Mouse (Mus musculus): ENCODE data around the gene Bank1. TPM values are rescaled to one million over a fixed set of nuclear protein-coding genes. Genes with fewer than 3 reads are reported as not detected.

Bank1 gene
- polyA plus RNA-seq, 1 experiment, result not detected

DNA sequence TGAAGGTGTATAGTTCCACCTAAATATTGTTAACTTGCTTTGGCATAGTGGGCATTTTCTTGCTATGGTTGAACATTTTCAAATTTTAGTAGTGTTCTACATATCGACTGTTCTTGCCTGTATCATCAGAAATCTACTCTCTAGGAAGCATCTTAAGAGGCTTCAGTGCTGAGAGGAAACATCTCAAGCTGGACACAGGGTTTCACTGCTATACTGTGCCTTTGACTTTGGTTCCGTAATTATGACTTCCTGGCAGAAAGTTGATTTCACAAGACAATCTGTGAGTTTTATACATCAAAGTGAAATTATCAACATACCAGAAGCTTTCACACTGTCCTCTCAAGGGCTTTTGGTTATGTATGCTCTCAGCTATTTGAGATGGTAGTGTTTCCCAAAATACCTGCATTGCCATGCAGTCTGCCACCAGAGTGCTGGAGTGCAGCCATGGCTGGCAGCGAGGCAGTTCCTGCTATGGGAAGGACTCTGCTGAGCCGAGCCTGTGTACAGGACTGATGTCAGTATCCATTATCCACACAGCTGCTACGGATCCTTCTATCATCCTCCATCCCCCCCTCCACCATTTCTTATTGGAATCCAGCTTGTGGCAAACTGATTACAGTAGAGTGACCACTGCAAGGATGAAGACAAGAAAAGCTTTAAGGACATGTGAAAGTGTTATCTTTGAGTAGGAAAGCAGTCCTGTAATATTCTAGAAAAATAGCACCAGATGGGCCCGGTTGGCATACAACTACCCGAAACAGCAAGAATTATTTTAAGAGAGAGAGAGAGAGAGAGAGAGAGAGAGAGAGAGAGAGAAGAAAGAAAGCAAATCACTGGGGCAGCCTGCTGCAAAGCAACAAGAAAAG lies 160.5 kb downstream of the Bank1 start:
- no peak for TF ChIP-seq GATA1 (IDR thresholded peaks at IDR 0.05; ENCODE audit: low read length)

DNA sequence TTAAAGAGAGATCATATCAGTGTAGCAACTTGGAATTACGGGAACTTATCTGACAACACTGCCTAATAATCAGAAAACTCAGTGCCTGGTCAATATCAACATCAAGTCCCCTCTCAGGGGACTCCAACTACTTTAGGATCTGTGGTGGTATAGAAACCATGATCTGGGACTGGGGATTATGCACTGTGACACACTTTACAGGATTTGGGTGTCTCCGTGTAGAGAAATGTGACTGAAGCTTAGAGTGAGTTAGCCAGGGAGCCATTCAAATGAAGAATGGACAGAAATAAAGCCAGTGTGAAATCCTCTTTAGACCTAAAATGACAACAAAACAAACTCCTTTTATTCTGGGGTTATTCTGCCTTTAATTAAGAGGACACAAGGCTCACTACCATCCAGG lies 167.8 kb downstream of the Bank1 start:
- no peak for TF ChIP-seq GATA1 (IDR thresholded peaks at IDR 0.05; ENCODE audit: low read length)

- TF ChIP-seq GATA1 (IDR thresholded peaks at IDR 0.05; ENCODE audit: low read length), result no peak
Measured at GRCm38 (mm10) chr3:136155555-136155954, 170.3 kb downstream of the Bank1 start.

DNA sequence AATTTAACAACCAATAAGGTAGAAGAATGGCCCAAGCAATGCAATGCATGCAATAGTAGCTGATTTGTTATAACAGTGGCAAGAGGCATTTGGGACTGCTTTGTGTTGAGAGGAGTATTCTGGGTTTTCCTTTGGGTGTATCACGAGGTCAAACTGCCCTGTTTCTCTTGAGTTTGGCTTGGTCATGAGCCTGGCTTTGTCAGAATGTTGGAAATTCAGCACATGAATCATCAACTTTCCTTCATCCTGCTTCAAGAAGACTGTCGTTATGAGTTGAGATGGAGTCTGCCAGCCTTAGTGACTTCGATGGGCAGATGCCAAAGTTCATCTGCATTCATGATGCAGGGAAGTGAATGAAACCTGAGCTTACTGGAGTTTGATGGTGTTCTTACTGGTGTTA lies 175.0 kb downstream of the Bank1 start:
- no peak for TF ChIP-seq GATA1 (IDR thresholded peaks at IDR 0.05; ENCODE audit: low read length)

DNA sequence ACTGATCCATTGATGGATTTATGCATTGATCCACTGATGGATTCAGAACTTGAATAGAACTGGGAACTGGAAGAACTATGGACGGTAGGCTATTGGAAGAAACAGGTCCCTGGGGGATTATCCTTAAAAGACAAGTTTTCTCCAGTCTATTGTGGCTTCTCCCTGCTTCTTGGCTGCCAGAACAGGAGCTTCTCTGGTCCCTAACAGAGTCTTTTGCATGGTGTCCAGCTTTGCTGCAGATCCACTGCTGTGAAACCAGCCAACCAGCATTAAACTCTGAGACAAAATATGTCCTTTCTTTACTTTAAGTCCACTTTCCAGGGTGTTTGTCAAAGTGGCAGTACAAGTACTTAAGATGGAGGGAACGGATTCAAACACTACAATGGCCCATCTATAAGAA lies 178.7 kb downstream of the Bank1 start:
- TF ChIP-seq GATA1 (IDR thresholded peaks at IDR 0.05; ENCODE audit: low read length), result no peak

GRCm38 (mm10) chr3:136132013-136132412 lies 193.9 kb downstream of the Bank1 start:
- TF ChIP-seq GATA1 (IDR thresholded peaks at IDR 0.05; ENCODE audit: low read length), result no peak

DNA sequence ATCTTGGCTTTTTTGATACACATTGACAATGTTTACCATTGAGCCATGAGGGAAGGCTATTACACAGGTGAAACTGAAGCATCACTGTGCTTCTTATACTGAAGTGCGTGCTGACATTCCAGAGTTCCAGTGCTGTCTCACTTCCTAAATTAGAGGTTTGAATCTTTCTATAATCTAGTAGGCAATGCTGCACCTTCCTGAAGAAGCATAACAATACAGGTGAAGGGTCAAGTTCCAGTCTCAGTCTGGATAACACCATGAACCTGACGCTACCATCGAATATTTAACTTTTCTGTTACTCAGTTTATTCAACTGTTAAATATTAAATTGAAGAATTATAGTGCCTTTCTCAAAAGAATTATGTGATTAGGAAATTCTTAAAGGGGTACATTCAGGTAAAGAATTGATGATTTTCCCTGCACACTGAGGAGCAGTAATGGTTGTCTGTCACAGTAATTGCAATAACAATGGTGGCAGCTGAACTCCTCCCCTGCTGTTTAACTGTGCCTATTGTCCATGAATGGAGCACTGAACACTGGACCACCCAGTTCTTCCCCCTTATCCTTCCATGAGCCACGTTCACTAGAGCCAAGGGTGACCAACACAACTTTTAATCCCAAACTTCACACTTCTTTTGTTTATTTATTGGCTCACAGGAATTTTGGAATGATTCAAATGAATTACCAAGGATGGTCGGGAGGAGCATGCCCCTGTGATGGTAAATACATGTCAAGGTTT lies 210.2 kb downstream of the Bank1 start:
- no peak for TF ChIP-seq GATA1 (IDR thresholded peaks at IDR 0.05; ENCODE audit: low read length)

DNA sequence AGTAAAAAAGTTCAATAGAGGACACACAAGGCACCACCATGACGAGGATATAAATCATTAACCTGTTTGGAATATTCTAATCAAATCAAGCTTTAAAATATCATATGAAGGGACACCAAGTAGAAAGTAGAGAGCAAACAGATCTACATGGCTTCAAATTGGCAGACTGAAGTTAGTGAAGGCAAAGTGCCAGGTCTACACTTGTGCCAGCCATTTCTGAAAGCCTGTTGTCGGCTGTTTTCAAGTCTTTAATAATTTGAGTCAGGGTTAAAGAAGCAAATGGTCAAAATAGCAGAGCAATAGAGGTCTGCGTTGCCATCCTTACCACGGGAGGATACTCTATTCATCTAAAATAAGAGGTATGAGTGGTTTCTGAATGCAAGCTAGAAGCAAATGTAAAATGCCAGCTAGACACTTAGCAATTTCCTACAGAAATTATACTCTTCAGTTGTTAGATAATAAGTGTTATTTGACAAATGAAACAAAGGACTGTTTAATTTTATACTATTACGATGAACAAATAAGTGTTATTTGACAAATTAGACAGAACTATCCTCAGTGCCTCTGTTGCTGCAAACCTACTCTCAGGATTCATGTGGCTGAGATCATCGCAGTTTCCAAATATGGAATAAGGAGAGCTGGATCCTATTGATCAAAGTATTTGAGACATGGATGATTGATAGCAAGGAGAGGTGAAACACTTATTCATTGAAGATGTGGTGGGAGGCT lies 216.3 kb downstream of the Bank1 start:
- TF ChIP-seq GATA1 (IDR thresholded peaks at IDR 0.05; ENCODE audit: low read length), result no peak

DNA sequence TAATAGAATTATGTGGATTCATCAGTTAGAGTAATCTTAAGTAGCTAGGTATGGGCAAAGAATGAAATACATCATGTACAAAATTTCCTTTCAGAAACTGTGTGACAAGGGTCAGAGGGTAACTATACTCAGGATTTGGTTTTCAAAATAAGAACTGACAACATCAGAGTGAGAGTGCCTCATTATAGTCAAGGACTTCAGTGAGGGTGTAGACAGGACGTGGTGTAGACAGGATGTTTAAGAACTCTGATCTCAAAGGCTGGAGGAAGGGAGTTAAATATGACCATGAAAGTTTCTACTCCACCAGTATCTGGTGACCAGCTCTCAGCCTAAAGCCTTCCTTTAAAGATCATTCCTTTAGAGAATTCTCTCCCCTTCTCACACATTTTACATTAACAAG lies 219.4 kb downstream of the Bank1 start:
- TF ChIP-seq GATA1 (IDR thresholded peaks at IDR 0.05; ENCODE audit: low read length), result no peak

DNA sequence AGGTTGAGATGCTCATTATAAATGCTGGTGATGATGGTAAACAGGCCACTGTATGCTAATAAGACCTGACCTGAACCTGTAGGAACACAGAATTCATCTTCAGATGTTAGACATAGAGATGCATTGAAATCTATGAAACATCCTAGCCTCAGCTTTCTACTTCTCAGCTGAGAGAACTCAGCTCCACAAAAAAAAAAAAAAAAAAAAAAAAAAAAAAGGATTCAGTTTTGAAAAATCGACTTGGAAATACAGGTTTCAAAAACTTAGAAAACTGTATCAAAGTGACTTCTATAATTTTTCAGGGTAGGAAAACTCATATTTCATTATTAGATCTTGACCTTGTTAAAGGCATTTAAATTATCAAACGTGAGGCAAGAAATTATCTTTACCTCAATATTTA lies 222.5 kb downstream of the Bank1 start:
- TF ChIP-seq GATA1 (IDR thresholded peaks at IDR 0.05; ENCODE audit: low read length), result no peak

- no peak for TF ChIP-seq GATA1 (IDR thresholded peaks at IDR 0.05; ENCODE audit: low read length)
Measured at GRCm38 (mm10) chr3:136100973-136101500, 224.8 kb downstream of the Bank1 start.

GRCm38 (mm10) chr3:136100292-136100691 lies 225.6 kb downstream of the Bank1 start:
- TF ChIP-seq GATA1 (IDR thresholded peaks at IDR 0.05; ENCODE audit: low read length), result no peak

GRCm38 (mm10) chr3:136086948-136087660 lies 238.8 kb downstream of the Bank1 start:
- no peak for TF ChIP-seq GATA1 (IDR thresholded peaks at IDR 0.05; ENCODE audit: low read length)

- TF ChIP-seq GATA1 (IDR thresholded peaks at IDR 0.05; ENCODE audit: low read length), result no peak
Measured at GRCm38 (mm10) chr3:136086431-136086830, 239.4 kb downstream of the Bank1 start.

- TF ChIP-seq GATA1 (IDR thresholded peaks at IDR 0.05; ENCODE audit: low read length), result no peak
Measured at GRCm38 (mm10) chr3:136085077-136085476, 240.8 kb downstream of the Bank1 start.

All from G1E-ER4 (cell line).